Mouse (Mus musculus) C2C12 (cell line): ENCODE measurements at regions not wholly inside any gene's neighbourhood (a gene's known extent, or its start where the extent isn't known, plus 50 kb on each side); places are given as distances from the start of the nearest gene placed in this dataset.

ENCODE experiments used
- H3K27me3 ChIP-seq: one replicate; pipeline ENCODE4 v1.6.1; 2011; ENCODE audit not compliant: control insufficient read depth, insufficient read depth, insufficient read length
- H3K36me3 ChIP-seq: one replicate; pipeline ENCODE4 v1.6.1; 2011; ENCODE audit not compliant: control insufficient read depth, insufficient read depth
- H3K4me3 ChIP-seq: one replicate; pipeline ENCODE4 v1.5.1; 2011; ENCODE audit warnings: mild to moderate bottlenecking, control low read depth; ENCODE audit not compliant: poor library complexity, insufficient read depth, severe bottlenecking
- H3K79me2 ChIP-seq: one replicate; pipeline ENCODE4 v1.6.1; 2011; ENCODE audit not compliant: control insufficient read depth, insufficient read depth
- H3K79me3 ChIP-seq: one replicate; pipeline ENCODE4 v1.6.1; 2011; ENCODE audit warnings: low read depth, control low read depth
- H3ac ChIP-seq: one replicate; pipeline ENCODE3; 2011; ENCODE audit warnings: low read depth; ENCODE audit not compliant: control insufficient read depth, insufficient read length
- CEBPB ChIP-seq: IDR thresholded peaks from one replicate; pipeline ENCODE4 v1.6.1; 2011; ENCODE audit warnings: low read depth, mild to moderate bottlenecking, control low read depth, moderate library complexity
- CTCF ChIP-seq: IDR thresholded peaks from one replicate; pipeline ENCODE4 v1.5.1; 2011; ENCODE audit not compliant: control insufficient read depth, insufficient read depth, insufficient read length
- FOSL1 ChIP-seq: IDR thresholded peaks from one replicate; pipeline ENCODE4 v1.8.0; 2011; ENCODE audit warnings: mild to moderate bottlenecking, low read length; ENCODE audit not compliant: poor library complexity, insufficient read depth, severe bottlenecking
- MAX ChIP-seq: IDR thresholded peaks from one replicate; pipeline ENCODE4 v1.6.1; 2011; ENCODE audit warnings: mild to moderate bottlenecking, control low read depth
- MYOD1 ChIP-seq: IDR thresholded peaks from one replicate; pipeline ENCODE4 v1.6.1; 2011; ENCODE audit warnings: low read depth; ENCODE audit not compliant: control insufficient read depth, insufficient read length
- MYOG ChIP-seq: IDR thresholded peaks from one replicate; pipeline ENCODE4 v1.6.1; 2011; ENCODE audit not compliant: control insufficient read depth, insufficient read length; ENCODE audit errors: extremely low read depth
- USF1 ChIP-seq: IDR thresholded peaks from one replicate; pipeline ENCODE4 v1.6.1; 2011; ENCODE audit warnings: low read depth, mild to moderate bottlenecking, control low read depth, moderate library complexity

DNA sequence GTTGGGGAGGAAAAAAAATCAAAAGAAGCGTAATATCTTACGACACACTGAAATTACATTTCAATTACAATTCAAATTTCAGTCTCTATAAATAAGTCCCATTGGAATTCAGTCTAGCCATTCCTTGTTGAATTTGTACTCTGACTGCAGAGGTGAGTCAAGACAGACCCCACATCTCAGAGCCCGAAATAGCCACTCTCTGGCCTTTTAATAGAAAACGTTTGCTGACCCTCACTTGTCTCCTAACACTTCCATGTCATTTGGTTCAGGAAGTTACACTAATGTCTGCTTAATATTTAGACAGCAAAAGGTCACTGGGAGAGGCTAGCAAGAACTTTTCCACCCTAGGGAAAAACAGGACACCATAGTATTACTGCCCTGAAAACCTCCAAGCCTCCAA lies 623.1 kb upstream of the Nox3 start:
- no peaks in the 10 kb centered on the region for H3K27me3 ChIP-seq
- H3K36me3 ChIP-seq, result no peaks in the 10 kb centered on the region
- no peaks in the 10 kb centered on the region for H3K79me3 ChIP-seq
- no peak for TF ChIP-seq MYOG
- TF ChIP-seq FOSL1, result no peak
- TF ChIP-seq MYOD1, result no peak
- TF ChIP-seq CTCF, result no peak
- H3K79me2 ChIP-seq, result no peaks in the 10 kb centered on the region
- H3K4me3 ChIP-seq, result no peak overlapping the region
- no peak overlapping the region for H3ac ChIP-seq

DNA sequence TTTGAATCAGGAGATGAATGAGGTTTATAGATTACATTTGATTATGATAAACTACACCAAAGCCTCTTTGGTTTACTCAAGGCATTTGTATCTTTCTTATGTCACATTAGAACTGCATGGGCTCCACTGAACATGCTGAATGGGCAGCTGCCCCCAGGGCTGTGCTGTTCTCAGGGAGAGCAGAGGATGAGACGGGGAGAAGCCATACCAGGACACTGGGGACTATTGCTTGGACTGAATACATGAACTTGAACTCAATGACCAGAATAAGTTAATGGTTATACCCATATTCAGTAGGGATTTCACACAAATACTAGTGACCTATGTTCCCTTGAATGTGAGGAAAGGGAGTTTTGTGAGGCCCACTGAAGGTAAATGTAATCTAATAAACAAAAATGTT lies 632.7 kb upstream of the Nox3 start:
- no peak for TF ChIP-seq MYOG
- no peak for TF ChIP-seq USF1
- TF ChIP-seq MYOD1, result no peak
- TF ChIP-seq FOSL1, result no peak
- no peak overlapping the region for H3K4me3 ChIP-seq
- H3K36me3 ChIP-seq, result no peaks in the 10 kb centered on the region
- H3ac ChIP-seq, result no peak overlapping the region
- H3K79me3 ChIP-seq, result no peaks in the 10 kb centered on the region
- H3K27me3 ChIP-seq, result no peaks in the 10 kb centered on the region
- H3K79me2 ChIP-seq, result no peaks in the 10 kb centered on the region

DNA sequence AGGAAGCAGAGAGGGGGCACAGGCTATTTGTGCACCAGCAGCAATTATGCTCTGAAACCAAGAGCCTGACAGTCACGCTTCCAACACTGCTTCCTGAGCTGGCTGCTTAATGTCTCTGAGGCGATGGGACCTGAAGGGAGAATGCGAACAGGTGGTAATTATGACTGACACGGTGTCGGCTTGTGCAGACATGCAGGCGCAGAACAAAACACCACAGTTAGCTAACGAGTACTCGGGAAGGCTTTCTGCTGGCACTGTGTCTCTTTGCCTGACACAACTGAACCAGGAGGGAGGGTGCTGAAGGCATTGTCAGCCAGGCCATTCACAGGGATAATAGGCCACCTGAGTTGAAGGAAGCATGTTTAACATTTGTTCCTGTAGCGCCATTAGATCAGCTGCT lies 635.6 kb upstream of the Nox3 start:
- Histone ChIP-seq H3ac (no peak overlapping the region), H3K79me3 (no peaks in the 10 kb centered on the region), H3K36me3 (no peaks in the 10 kb centered on the region), H3K79me2 (no peaks in the 10 kb centered on the region), H3K27me3 (no peaks in the 10 kb centered on the region), H3K4me3 (no peak overlapping the region)
- TF ChIP-seq CEBPB (no peak), MYOD1 (no peak), FOSL1 (no peak), MYOG (no peak), CTCF (no peak), MAX (no peak), USF1 (no peak)

DNA sequence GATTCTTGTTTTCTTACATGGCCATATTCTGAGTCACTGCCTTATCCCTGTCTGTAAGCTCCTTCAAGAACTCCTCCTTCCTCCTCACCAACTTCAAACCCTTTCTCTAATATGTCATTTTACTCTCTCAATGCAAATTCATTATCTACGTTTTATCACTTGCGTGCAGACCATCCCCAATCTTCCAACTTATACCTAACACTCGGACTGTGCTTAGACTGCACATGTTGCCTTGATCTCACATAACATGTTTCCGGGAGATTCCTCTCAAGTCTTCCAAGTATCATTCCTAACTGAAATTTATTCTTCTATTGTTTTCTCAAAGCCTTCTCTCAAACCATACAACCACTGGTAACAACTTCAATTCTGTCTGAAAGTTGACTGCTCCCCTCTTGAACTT lies 637.0 kb upstream of the Nox3 start:
- Histone ChIP-seq H3K4me3 (no peak overlapping the region), H3K79me2 (no peaks in the 10 kb centered on the region), H3K36me3 (no peaks in the 10 kb centered on the region), H3ac (no peak overlapping the region), H3K27me3 (no peaks in the 10 kb centered on the region), H3K79me3 (no peaks in the 10 kb centered on the region)
- TF ChIP-seq CEBPB, result no peak
- TF ChIP-seq FOSL1, result no peak
- TF ChIP-seq MYOD1, result no peak
- TF ChIP-seq USF1, result no peak
- no peak for TF ChIP-seq CTCF
- no peak for TF ChIP-seq MAX
- no peak for TF ChIP-seq MYOG

DNA sequence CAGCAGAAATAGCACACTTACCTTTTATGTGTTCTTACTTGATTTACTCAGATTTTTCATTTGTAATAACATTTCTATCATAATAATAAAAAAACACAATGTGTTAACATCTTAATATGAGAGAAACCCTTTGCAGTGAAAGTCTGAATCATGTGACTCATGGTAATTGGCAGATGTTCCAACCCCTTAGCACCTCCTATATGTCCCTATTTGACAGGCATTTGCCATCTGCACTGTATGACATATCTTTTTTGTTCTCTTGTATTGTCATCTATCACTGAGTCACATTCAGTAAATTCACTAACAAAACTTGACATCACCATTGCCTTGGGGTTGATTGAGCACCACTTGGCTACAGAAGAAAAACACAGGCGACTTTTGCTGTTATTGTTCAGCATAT lies 641.1 kb upstream of the Arid1b start:
- Histone ChIP-seq H3ac (no peak overlapping the region), H3K79me2 (no peaks in the 10 kb centered on the region), H3K79me3 (no peaks in the 10 kb centered on the region), H3K27me3 (no peaks in the 10 kb centered on the region), H3K36me3 (no peaks in the 10 kb centered on the region), H3K4me3 (no peak overlapping the region)
- TF ChIP-seq CEBPB (no peak), MYOD1 (no peak), MAX (no peak), MYOG (no peak), FOSL1 (no peak), CTCF (no peak), USF1 (no peak)

DNA sequence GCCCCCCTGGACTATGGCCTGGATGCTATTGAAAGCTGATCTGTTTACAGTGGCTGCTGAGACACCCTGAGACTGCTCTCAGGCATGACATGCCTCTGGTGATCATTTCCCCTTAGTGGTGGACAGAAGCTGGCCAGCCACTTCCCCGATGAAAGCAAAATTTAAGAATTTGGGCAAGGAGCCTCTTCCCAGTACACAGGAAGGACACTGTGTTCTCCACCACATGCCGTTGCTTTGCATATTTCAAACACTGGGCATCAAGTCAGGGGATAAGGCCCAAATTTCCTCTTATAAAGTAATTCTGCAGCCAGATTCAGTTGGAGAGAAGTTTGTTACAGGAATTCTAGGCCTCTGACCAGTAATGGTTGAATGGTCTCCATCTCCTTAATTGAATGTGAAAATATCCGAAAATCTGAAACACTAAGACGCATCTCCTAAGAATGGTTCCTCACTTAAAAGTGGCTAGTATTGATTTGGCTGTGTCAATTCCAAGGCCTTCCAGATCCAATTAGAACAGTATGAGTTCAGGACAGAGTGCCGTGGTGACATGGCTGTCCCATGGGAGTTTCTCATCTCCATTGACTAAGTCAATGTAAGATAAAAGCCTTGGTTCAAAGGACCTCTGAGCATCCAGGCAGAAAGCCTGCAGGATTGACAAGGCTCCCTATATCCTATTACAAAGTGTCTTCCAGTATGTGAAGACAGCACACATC lies 638.5 kb upstream of the Arid1b start:
- no peak for TF ChIP-seq FOSL1
- no peak for TF ChIP-seq CTCF
- TF ChIP-seq MAX, result no peak
- TF ChIP-seq USF1, result no peak
- no peak for TF ChIP-seq CEBPB
- Histone ChIP-seq H3K36me3 (no peaks in the 10 kb centered on the region), H3K27me3 (no peaks in the 10 kb centered on the region), H3ac (no peak overlapping the region), H3K79me3 (no peaks in the 10 kb centered on the region), H3K4me3 (no peak overlapping the region), H3K79me2 (no peaks in the 10 kb centered on the region)
